22 mouse cellular contexts compared by ENCODE assay signal in genomic region chr1:119545164-119545563, GRCm38 (mm10). TPM values are rescaled to one million over a fixed set of nuclear protein-coding genes. Genes with fewer than 3 reads are reported as not detected.
DNase-seq lines count a peak whose midpoint lies in the region; ATAC-seq and TF ChIP-seq lines count a peak whose summit lies in the region.
"Had no signal": no experiment of that assay in that cellular context is flagged by ENCODE, and none has a peak within 500 bp of the region (broad histone marks: within the 10 kb centered on the region; RNA-seq: fewer than 3 reads in every experiment).

No protein-coding gene starts in this region.

- H3K27me3 ChIP-seq in heart, embryonic 12.5 days (replicated peaks), result no peaks in the 10 kb centered on the region
- H3K27me3 ChIP-seq in G1E (ENCODE audit: insufficient read depth, low read length) (no peaks in the 10 kb centered on the region), MEL (ENCODE audit: control insufficient read depth in 1 of 2, insufficient read depth in 2 of 2, low read length in 2 of 2) (no peaks in the 10 kb centered on the region)
- H3K27me3 ChIP-seq in limb, embryonic 11.5 days (ENCODE audit: control insufficient read depth, insufficient read depth, low read length), result no peaks in the 10 kb centered on the region
- H3K27me3 ChIP-seq: embryonic facial prominence, embryonic 13.5 days; forebrain, embryonic 12.5 days; hindbrain, embryonic 13.5 days; Patski had no signal

- TF ChIP-seq CTCF in G1E (IDR thresholded peaks at IDR 0.05; ENCODE audit: low read depth, low read length) (no peak), MEL (IDR thresholded peaks at IDR 0.05 in 2 of 3, conservative IDR thresholded peaks at IDR 0.05 in 1 of 3; ENCODE audit: control insufficient read depth in 1 of 3, insufficient read depth in 1 of 3, low read depth in 2 of 3, low read length in 3 of 3, poor library complexity in 1 of 3, severe bottlenecking in 1 of 3) (no peak)

- TF ChIP-seq EP300 in MEL (IDR thresholded peaks at IDR 0.05; ENCODE audit: low read depth in 1 of 2, low read length in 2 of 2), result no peak

- no peaks in the 10 kb centered on the region for H3K9me3 ChIP-seq in heart, embryonic 12.5 days (replicated peaks)
- H3K9me3 ChIP-seq in G1E (replicated peaks), result no peaks in the 10 kb centered on the region
- H3K9me3 ChIP-seq in MEL (replicated peaks; ENCODE audit: insufficient read depth, low read length), result no peaks in the 10 kb centered on the region
- no peaks in the 10 kb centered on the region for H3K9me3 ChIP-seq in limb, embryonic 11.5 days (ENCODE audit: control insufficient read depth, low read length)
- H3K9me3 ChIP-seq: embryonic facial prominence, embryonic 13.5 days; forebrain, embryonic 12.5 days; hindbrain, embryonic 13.5 days had no signal

- DNase-seq in heart, adult 8-10 months (ENCODE audit: low spot score), result no peak
- DNase-seq in G1E (ENCODE audit: low spot score) (no peak), MEL (ENCODE audit: low read depth, low spot score) (no peak)
- DNase-seq in limb, embryonic 11.5 days (ENCODE audit: low spot score), result peak; percentile 6
- no peak for DNase-seq in ovary, adult 18-20 months (ENCODE audit: low spot score)
- DNase-seq in ovary, postnatal 10 days (ENCODE audit: low spot score), result no peak
- no peak for DNase-seq in cerebellum, postnatal 36 days
- DNase-seq: adrenal gland, adult 8-10 months; adrenal gland, postnatal 36 days; cerebellum, adult 11-12 months; cerebellum, adult 9-10 months; cerebellum, postnatal 25 days; gastrocnemius, postnatal 10 days; heart, postnatal 10 days had no signal

- no peaks in the 10 kb centered on the region for H3K79me2 ChIP-seq in MEL (ENCODE audit: control insufficient read depth, insufficient read depth, low read length, poor library complexity)

- no peak for ATAC-seq in heart, embryonic 12.5 days (ENCODE audit: insufficient number of reproducible peaks, low FRiP score)
- peak; percentile 51; the same call in 1 of the 2 replicates for ATAC-seq in G1E (ENCODE audit: extremely low read depth, insufficient number of reproducible peaks, low FRiP score, poor library complexity, severe bottlenecking)
- ATAC-seq in limb, embryonic 11.5 days (ENCODE audit: insufficient number of reproducible peaks, low FRiP score, low TSS enrichment, low read depth), result no peak
- ATAC-seq: activated CD4-positive, CD25-positive, alpha-beta regulatory T cell, adult 4 months; forebrain, embryonic 16.5 days; hindbrain, postnatal 0 days; Patski had no signal

- H3K4me2 ChIP-seq in heart, embryonic 12.5 days, result no peak overlapping the region
- no peak overlapping the region for H3K4me2 ChIP-seq in limb, embryonic 11.5 days (ENCODE audit: low read depth, severe bottlenecking)
- H3K4me2 ChIP-seq: embryonic facial prominence, embryonic 13.5 days; forebrain, embryonic 12.5 days; hindbrain, embryonic 13.5 days had no signal

- no peak for TF ChIP-seq RAD21 in MEL (IDR thresholded peaks at IDR 0.05; ENCODE audit: low read depth, low read length)

- no peak overlapping the region for H3K4me3 ChIP-seq in heart, embryonic 12.5 days
- no peak overlapping the region for H3K4me3 ChIP-seq in G1E (ENCODE audit: low read depth, low read length)
- H3K4me3 ChIP-seq in MEL (ENCODE audit: control insufficient read depth in 1 of 2, insufficient read depth in 1 of 2, low read depth in 2 of 2, low read length in 2 of 2), result no peak overlapping the region
- no peak overlapping the region for H3K4me3 ChIP-seq in limb, embryonic 11.5 days (ENCODE audit: low read depth, low read length)
- H3K4me3 ChIP-seq: embryonic facial prominence, embryonic 13.5 days; forebrain, embryonic 12.5 days; hindbrain, embryonic 13.5 days had no signal

- no peak overlapping the region for H3K9ac ChIP-seq in heart, embryonic 12.5 days
- H3K9ac ChIP-seq in MEL (ENCODE audit: control insufficient read depth, low read depth, low read length, poor library complexity, severe bottlenecking), result no peak overlapping the region
- H3K9ac ChIP-seq in limb, embryonic 11.5 days (ENCODE audit: low read length), result no peak overlapping the region
- H3K9ac ChIP-seq: embryonic facial prominence, embryonic 13.5 days; forebrain, embryonic 12.5 days; hindbrain, embryonic 13.5 days had no signal

- peak overlapping the region; percentile 13; the same call in 1 of the 2 replicates for H3K27ac ChIP-seq in heart, embryonic 12.5 days (ENCODE audit: poor library complexity, severe bottlenecking)
- H3K27ac ChIP-seq in MEL (ENCODE audit: control insufficient read depth, low read depth, low read length), result no peak overlapping the region
- no peak overlapping the region for H3K27ac ChIP-seq in limb, embryonic 11.5 days (replicated peaks; ENCODE audit: low read depth, low read length)
- H3K27ac ChIP-seq: embryonic facial prominence, embryonic 13.5 days; forebrain, embryonic 12.5 days; hindbrain, embryonic 13.5 days; hindbrain, postnatal 0 days had no signal

- no peak for TF ChIP-seq POLR2A in MEL (IDR thresholded peaks at IDR 0.05; ENCODE audit: control insufficient read depth in 1 of 2, insufficient read depth in 1 of 2, low read depth in 1 of 2, low read length in 2 of 2, poor library complexity in 1 of 2)

- peaks cover 23% of the 10 kb centered on the region for H3K36me3 ChIP-seq in heart, embryonic 12.5 days
- H3K36me3 ChIP-seq in G1E (replicated peaks) (peaks cover 90% of the 10 kb centered on the region), MEL (ENCODE audit: control insufficient read depth in 1 of 2, insufficient read depth in 2 of 2, low read length in 2 of 2) (no peaks in the 10 kb centered on the region; a peak in 1 of 4 replicates)
- H3K36me3 ChIP-seq in limb, embryonic 11.5 days (ENCODE audit: control insufficient read depth, insufficient read depth, low read length), result no peaks in the 10 kb centered on the region; the same call in 1 of the 2 replicates
- H3K36me3 ChIP-seq: embryonic facial prominence, embryonic 13.5 days had no signal

- WGBS in heart, embryonic 12.5 days, result 26% methylated on average over 2 of the region's 2 CpGs
- 81% methylated on average over 2 of the region's 2 CpGs for WGBS in limb, embryonic 11.5 days

- peaks cover 40% of the 10 kb centered on the region for H3K4me1 ChIP-seq in heart, embryonic 12.5 days (replicated peaks)
- H3K4me1 ChIP-seq in G1E (ENCODE audit: insufficient read depth, low read depth, low read length) (peaks cover 30% of the 10 kb centered on the region), MEL (ENCODE audit: control insufficient read depth in 1 of 2, insufficient read depth in 2 of 2, low read length in 2 of 2) (no peaks in the 10 kb centered on the region)
- no peaks in the 10 kb centered on the region for H3K4me1 ChIP-seq in limb, embryonic 11.5 days (ENCODE audit: control insufficient read depth, insufficient read depth, low read length)
- H3K4me1 ChIP-seq: embryonic facial prominence, embryonic 13.5 days; forebrain, embryonic 12.5 days; hindbrain, embryonic 13.5 days had no signal

TF ChIP-seq in MEL, 35 proteins besides CTCF, POLR2A, EP300 and RAD21:
- TF ChIP-seq MYC (IDR thresholded peaks at IDR 0.05; ENCODE audit: low read depth, low read length) (no peak), MAFK (IDR thresholded peaks at IDR 0.05; ENCODE audit: borderline replicate concordance, low read depth, low read length) (no peak), MEF2A (IDR thresholded peaks at IDR 0.05; ENCODE audit: extremely low read depth, insufficient replicate concordance, low read depth, low read length, poor library complexity, severe bottlenecking) (no peak), POLR2AphosphoS5 (IDR thresholded peaks at IDR 0.05; ENCODE audit: borderline replicate concordance, low read depth, low read length) (no peak), GATA1 (IDR thresholded peaks at IDR 0.05; ENCODE audit: low read depth, low read length) (peak; percentile 62), POLR2AphosphoS2 (IDR thresholded peaks at IDR 0.05; ENCODE audit: low read length) (no peak)
TF ChIP-seq in MEL: peak in this region for 1.

RNA-seq across cellular contexts. Expression of gene Tmem185b, which starts 19.2 kb away (rescaled TPM):
- polyA plus RNA-seq in heart, embryonic 12.5 days (2016; fragmentation: Nextera tagmentation; extraction: Ambion mirVana), result 23.2 and 24.3 TPM in 2 replicates
- total RNA-seq in heart, adult 8-10 months (2022), result 10 to 100 TPM; 11.5 to 13.9 (median 11.8) TPM
- 17.5 and 27.7 TPM in 2 replicates for total RNA-seq in G1E (2014; fragmentation: Nextera tagmentation)
- 33.8 and 35.9 TPM in 2 replicates for total RNA-seq in G1E (2017)
- 58.0 and 72.1 TPM in 2 replicates for polyA plus RNA-seq in G1E (2012)
- 19.7 and 25.2 TPM in 2 replicates for total RNA-seq in MEL (2012; rRNA removed)
- 10 to 100 TPM in 1 of 2 experiments, not detected in 1; 35.8 TPM for polyA plus RNA-seq in MEL (2012; ENCODE audit: insufficient read depth in 1 of 2, insufficient read length in 2 of 2, low read depth in 1 of 2, low replicate concordance in 2 of 2, missing spikeins in 1 of 2)
- 21.1 and 24.2 TPM in 2 replicates for polyA plus RNA-seq in limb, embryonic 11.5 days (2014; fragmentation: Nextera tagmentation; extraction: Ambion mirVana)

RNA-seq across cellular contexts. Expression of gene Ralb, which starts 40.6 kb away (rescaled TPM):
- 184 and 194 TPM in 2 replicates for polyA plus RNA-seq in heart, embryonic 12.5 days (2016; fragmentation: Nextera tagmentation; extraction: Ambion mirVana)
- 10 to 100 TPM; 22.7 to 29.9 (median 27.2) TPM for total RNA-seq in heart, adult 8-10 months (2022)
- total RNA-seq in G1E (2014; fragmentation: Nextera tagmentation) (37.4 and 39.9 TPM in 2 replicates), G1E (2017) (91.8 and 97.4 TPM in 2 replicates), MEL (2012; rRNA removed) (26.2 and 28.0 TPM in 2 replicates)
- polyA plus RNA-seq in G1E (2012) (51.5 and 60.5 TPM in 2 replicates), MEL (2012; ENCODE audit: insufficient read depth in 1 of 2, insufficient read length in 2 of 2, low read depth in 1 of 2, low replicate concordance in 2 of 2, missing spikeins in 1 of 2) (10 to 100 TPM in 1 of 2 experiments, not detected in 1; 45.1 TPM)
- 85.5 and 91.0 TPM in 2 replicates for polyA plus RNA-seq in limb, embryonic 11.5 days (2014; fragmentation: Nextera tagmentation; extraction: Ambion mirVana)
